Mouse (Mus musculus): Measurements from ENCODE around the gene Anapc5. TPM values are rescaled to one million over a fixed set of nuclear protein-coding genes. Genes with fewer than 3 reads are reported as not detected.

Anapc5 gene
- total RNA-seq (2022), result 100 to 1,000 TPM; 192 to 236 (median 203) TPM

DNA sequence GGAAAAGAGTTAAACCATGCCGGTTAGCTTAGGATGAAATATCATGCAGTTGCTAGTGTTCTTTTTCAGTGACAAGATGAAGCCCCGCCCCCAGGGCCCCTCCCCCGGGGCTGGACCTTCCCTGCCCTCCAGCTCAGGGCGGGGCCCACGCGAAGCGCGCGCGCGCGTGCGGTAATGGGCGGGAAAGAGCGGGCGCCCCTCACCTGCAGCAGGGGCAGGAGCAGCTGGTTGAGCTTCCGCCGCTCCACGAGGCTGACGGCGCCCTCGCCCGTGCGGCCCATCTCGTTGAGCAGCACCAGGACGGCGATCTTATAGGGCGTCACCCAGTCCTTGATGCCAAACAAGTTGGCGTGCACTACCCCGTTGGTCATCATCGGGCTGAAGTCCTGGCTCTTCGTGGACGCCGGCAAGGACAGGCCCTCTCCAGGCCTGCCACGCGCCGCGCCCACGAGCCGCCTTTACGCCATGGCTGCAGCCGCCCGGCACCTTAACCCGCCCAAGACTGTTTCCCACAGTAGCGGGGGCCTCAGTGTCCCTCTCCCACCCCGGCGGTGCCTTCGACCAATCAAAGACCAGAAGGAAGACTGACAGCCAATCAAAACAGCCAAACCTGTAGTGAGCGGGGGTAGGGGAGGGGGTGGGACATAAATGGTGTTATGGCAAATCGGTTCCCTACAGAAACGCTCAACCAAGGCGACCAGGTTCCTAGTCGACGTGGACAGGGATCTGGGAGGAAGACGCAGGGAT lies at the start of gene Anapc5:
Gene Anapc5, minus strand, starts transcription at position 563 of the 747 bp plus-strand sequence.
- peak; percentile 89 to 93 for DNase-seq (ENCODE audit: low spot score in 2 of 2)

DNA sequence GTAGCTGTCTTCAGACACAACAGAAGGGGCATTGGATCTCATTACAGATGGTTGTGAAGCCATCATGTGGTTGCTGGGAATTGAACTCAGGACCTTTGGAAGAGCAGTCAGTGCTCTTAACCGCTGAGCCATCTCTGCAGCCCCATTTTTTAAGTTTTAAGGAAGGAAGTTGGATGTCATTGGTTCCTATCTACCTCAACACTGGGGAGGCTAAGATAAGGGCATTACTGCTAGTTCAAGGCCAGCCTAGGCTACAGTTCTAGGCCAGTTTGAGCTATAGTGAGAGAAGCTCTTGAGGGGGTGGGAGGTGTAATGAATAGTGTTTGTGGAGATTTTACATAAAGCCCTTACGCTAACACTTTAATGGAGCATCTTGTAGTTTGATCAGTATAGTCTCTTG lies 41.9 kb upstream of the Anapc5 start:
- DNase-seq (ENCODE audit: low spot score in 2 of 2), result no peak

DNA sequence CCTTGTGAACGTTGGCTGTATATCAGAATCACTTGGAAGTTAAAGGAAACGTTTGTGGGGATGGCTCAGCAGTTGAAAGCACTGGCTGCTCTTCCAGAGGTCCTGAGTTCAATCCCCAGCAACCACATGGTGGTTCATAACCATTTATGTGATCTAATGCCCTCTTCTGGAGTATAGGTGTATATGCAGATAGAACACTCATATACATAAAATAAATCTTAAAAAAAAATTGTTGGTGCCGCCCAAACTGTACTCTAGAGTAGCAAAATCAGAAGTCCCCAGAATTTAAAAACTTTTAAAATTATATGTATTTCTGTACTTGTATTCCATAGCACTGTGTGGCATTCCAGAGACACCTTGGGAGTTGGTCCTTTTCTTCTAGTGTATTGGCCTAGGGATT lies 34.7 kb upstream of the Anapc5 start:
- no peak for DNase-seq (ENCODE audit: low spot score in 2 of 2)

DNA sequence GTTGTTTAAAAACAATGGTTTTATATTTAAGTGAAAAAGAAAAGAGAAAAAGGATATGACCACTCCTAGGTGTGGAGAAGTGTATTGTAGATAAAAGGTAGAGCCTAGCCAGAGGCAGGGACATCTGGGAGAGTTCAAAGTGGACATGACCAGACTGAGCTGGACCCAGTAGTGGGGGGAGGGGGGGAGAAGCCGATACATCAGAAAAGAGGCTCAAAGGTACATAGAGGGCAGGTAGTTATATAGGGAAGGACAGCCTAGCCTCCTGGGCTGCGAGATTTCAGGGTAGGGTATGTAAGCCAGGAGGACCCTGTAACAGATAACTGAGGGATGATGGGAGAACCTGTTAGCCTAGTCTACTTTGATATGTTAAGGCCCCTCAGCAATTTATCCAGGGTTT lies 31.5 kb upstream of the Anapc5 start:
- DNase-seq (ENCODE audit: low spot score in 2 of 2), result no peak

DNA sequence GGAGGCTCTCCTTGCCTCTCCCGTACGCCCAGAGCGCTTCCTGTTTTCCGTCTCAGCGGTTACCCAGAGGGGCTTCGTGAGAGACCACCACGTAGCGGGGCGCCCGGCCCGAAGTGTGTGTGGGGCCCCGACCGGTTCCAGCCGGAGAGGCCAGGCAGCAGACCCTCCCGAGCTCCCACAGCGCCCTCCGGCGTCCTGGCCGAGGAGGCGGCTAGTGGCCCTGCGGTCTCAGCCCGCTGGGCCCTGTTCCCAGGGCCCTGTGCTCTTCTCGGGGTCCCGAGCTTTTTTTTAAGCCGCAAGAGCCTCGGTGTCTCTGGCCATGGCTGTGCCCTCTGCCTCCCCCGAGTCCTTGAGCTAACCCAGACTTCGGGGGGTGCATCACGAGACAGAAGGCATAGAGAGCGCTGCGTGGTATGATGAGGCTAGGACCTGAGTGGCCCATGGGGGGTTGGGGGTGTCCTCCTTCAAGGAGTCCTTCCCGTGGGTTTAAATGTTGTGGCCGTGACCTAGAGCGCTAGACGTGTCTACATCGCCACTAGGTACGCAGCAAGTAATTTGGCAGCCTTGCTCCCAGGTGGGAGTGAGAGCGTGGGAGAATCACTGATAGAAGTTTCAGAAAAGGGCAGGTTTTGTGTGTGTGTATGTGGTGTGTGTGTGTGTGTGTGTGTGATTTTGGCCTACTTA lies 29.3 kb upstream of the Anapc5 start:
- peak; percentile 11 to 27 for DNase-seq (ENCODE audit: low spot score in 2 of 2)

DNA sequence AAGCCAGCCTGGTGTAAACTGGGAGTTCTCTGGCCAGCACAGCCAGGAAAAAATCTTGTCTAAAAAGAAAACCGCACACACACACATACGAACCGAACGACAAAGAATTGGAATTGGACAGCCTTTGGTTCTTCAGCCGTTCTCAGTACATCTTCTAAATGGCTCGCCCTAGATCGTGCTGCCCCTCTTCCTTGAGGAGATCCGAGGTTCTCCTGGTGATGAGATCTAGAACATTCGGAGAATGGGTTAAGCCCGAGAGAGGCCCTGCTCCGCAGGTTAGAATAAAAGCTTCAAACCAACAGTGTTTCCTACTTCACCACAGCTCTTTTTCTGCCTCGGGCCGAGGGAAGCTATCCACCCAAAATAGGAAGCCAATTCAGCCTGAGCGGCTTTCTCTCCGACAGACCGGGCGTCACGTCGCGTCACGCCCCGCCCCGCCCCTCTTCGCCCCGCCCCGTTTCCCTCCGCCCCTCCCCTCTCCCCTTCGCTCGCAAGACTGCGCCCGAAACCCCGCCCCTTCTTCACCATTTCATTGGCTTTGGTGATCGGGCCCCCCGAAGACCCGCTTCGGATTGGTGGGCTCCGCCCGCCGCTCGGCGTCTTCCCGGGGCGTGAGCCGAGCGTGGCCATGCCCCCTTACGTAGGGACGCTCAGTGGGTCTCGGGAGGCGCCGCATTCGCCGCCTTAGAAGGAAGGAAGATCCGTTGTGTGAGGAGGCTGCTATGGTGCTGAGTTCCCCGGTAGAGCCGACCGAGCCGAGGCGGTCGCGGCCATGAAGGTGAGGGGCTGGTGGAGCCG lies 28.6 kb upstream of the Anapc5 start, which contains the start of gene Rnf34:
Gene Rnf34, plus strand, starts transcription at position 528 of the 798 bp plus-strand sequence.
- peak; percentile 95 to 96 for DNase-seq (ENCODE audit: low spot score in 2 of 2)

DNA sequence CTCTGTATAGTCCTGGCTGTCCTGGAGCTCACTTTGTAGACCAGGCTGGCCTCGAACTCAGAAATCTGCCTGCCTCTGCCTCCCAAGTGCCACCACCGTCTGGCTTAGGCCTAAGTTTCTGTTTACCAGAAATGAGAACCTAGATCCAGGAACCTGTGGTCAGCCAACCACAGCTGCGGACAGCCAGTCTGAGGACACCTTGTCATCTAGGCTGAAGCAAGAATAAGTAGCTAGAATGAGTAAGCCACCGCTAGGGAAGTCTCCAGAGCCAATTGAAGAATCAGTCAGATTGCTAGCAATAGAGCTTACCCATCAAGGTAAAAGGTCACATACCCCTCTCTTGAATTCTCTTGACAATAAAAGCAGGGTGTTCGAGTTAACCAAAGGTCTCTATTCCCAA lies 22.7 kb upstream of the Anapc5 start:
- no peak for DNase-seq (ENCODE audit: low spot score in 2 of 2)

DNA sequence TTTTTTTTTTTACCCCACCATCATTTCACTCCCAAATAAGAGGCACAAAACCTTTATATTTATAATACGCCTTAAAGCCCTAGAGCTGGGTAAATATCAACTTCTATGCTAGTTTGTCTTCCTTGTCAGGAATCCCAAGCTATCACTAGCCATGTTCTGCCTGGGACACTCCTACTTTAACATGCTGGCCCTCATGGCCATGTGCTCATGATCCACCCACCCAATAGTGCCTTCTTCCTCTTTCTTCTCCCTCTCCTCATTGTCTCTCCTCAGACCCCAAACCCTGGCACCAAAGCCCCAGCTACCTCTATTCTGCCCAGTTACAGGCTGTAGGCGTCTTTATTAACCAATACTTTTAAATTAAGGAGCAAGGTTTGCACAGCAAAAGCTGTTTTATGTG lies 20.0 kb upstream of the Anapc5 start:
- no peak for DNase-seq (ENCODE audit: low spot score in 2 of 2)

DNA sequence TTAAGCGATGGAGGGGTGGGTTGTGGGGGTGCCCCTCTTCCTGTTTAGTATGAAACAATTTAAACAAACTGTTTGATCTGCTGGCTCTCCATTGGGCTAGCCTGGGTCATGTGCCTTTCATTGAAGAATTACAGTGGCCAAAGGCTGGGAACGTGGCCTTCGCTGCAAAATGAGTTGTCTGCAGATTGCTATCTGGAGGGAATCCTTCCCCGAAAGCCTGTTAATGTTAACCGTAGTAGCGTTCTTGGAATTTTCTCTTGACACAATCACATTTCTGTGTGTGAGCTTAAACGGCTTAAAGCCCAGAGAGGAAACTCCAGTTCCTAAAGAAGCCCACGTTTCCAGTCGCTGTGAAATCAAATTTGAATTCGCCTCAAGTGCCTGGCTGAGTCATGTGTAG lies 11.9 kb upstream of the Anapc5 start:
- no peak for DNase-seq (ENCODE audit: low spot score in 2 of 2)

DNA sequence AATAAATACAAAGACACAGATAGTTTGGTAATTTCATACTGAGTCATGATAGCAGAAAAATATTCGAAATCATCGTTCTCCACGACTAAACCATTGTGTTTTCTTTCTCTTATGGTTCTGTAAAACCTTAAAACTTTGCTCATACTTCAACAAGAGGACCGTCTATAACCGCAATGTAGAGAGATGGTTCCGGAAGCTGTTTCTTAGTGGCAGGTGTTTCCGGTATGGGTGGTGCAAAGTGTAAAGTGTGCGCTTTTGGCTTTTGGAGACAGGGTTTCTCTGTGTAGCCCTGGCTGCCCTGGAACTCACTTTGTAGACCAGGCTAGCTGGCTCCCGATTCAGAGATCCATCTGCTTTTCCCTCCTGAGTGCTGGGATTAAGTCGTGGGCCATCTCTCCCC lies 11.4 kb upstream of the Anapc5 start:
- DNase-seq (ENCODE audit: low spot score in 2 of 2), result no peak

DNA sequence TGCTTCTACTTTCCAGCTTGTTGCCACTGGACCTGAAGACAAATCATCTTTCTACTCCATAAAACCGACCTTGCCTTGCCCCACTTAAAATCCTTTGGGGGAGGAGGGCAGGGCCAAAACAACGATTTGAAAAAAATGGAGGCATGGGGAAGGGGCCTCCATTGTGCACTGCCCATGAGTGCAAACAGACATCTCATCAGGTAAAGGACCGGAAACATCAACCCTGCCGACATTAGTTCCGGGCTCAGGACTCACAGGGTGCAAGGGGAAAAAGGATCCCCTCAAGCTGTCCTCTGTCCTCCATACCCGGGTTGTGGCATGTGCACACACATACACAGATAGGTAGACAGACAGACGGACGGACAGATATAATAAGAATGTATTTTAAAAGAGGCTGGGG lies 4.0 kb upstream of the Anapc5 start:
- no peak for DNase-seq (ENCODE audit: low spot score in 2 of 2)

DNA sequence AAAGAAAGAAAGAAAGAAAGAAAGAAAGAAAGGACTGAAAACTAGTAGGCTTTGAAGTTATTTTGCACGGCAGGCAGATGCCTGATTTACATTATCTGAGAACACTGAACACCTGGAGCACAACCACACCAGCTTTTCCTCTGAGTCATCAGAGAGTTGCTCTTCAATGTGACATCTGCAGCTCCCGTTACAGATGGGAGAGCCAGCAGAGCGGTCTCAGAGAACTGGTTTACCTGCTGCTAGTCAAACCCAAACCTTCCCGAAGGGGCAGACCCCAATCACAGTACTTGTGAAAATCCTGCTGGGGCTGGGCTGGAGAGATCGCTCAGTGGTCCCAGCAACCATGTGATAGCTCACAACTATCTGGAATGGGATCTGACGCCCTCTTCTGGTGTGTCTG lies 3.3 kb upstream of the Anapc5 start:
- no peak for DNase-seq (ENCODE audit: low spot score in 2 of 2)

DNA sequence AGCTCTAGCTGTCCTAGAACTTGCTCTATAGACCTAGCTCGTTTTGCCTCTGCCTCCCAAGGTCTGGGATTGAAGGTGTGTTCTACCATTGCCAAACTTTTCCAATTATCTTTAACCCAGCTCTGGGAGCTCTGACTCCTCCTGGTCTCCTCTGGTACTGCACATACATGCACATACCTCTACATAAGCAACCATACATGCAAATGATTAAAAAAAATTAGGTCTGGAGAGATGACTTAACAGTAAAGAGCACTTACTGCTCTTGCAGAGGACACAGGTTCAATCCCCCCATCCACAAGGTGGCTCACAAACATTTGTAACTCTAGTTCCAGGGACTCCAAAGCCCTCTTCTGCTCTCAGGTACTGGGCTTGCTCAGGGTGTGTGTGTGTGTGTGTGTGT lies 2.8 kb upstream of the Anapc5 start:
- no peak for DNase-seq (ENCODE audit: low spot score in 2 of 2)

DNA sequence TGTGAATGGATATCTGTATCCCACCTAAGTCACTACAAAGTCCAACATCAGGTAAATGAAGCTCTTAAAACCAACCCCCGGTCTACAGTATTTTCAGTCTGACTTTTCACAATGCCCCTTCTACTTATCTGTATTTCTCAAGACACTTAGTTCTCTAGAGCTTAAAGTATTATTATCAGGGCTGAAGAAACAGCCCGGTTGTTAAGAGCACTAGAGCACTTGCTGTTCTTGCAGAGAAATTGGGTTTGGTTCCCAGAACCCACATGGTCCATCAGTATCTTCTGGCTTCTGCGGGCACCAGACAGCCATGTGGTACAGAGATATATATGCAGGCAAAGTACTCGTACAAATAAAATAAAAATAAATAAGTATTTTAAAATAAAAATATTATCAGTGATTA lies 1.3 kb upstream of the Anapc5 start:
- DNase-seq (ENCODE audit: low spot score in 2 of 2), result no peak

DNA sequence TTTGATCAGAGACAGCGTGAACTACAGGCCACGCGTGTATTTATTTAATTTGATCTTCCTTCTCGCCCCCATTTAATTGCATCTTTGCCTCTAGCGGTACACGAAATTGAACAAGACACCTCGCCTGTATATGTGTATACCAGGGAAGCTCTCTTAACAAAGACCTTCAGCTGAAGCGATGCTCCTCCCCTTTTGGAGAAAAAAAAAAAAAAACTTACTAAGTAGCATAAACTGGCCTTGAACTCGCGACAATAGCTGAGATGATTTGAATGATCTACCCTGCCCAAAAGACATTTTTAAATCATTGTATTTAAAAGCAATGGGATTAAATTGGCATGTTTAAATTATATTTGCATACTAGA lies 366 bp upstream of the Anapc5 start:
- no peak for DNase-seq (ENCODE audit: low spot score in 2 of 2)

DNA sequence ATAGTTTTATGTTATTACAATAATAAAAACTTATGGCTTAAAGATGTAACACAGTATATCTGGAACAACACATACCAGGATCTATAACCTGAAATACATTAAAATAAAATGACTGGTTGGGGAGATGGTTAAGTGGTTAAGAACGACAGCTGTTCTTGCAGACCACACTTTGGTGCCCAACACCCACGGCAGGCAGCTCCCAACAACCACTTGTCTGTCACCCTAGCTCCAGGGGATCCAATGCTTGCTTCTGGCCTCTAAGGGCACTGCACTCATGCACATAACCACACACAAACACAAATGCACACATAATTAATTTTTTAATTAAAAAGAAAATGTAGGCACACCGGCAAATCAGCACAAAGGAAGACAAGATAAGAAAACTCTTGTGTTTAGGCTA lies 8.4 kb downstream of the Anapc5 start:
- no peak for DNase-seq (ENCODE audit: low spot score in 2 of 2)

DNA sequence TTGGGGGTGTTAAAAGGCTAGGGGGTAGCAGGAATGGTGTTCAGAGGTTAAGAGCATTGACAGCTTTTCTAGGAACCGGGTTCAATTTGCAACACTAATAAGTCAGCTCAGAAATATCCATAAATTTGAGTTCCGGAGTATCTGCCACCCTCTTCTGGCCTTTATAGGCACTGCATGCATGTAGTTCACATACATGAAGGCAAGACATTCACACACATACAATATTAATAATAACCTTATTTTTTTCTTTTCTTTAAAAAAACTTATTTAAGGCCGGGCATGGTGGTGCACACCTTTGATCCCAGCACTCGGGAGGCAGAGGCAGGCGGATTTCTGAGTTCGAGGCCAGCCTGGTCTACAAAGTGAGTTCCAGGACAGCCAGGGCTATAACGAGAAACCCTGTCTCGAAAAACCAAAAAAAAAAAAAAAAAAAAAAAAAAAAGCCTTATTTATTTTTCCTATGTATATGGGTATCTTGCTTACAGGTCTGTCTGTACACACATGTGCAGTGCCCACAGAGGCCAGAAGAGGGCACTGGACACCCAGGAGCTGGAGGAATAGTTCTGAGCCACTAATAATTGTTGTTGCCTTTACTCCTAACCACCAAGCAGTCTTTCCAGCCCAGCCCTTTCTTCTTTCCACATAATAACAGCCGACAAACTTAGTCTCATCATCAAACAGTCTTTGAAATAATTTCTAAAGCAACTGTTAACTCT lies 9.6 kb downstream of the Anapc5 start:
- DNase-seq (ENCODE audit: low spot score in 2 of 2), result no peak

DNA sequence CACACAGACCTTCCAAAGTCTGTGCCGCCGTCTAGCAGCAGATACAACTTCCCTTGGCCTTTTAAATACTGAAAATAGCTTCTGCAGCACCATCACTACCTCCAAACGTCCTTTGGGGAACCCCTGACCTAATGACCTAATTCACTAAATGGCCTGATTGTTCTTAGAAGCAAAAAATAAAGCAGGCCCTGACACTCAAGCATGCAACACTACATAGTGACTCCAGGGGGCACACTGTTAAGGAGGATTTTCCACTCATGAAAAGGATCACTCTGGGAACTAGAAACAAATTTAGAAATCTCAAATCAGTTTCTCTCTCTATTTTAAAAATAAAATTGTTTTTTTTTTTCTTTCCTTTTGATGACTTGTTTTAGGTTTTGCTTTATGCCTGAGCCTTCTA lies 15.6 kb downstream of the Anapc5 start:
- DNase-seq (ENCODE audit: low spot score in 2 of 2), result no peak

DNA sequence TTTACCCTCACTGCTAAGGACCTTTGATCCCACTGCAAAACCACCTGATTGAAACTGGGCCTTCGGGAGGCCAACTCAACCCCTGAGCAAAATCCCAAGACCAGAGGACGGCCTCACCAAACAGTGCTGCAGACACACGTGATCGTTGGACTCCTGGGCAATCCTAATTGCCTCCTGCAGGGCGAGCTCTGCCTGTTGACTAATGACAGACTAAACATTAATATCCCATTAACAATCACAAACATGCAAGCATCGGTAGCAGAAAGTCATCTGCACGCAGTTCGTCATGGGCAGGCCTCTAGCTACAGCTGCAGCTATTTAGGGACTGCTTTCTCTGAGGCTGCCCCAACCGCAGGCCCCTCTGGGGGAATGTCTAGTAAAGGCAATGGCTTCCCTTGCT lies 18.4 kb downstream of the Anapc5 start:
- DNase-seq (ENCODE audit: low spot score in 2 of 2), result no peak

DNA sequence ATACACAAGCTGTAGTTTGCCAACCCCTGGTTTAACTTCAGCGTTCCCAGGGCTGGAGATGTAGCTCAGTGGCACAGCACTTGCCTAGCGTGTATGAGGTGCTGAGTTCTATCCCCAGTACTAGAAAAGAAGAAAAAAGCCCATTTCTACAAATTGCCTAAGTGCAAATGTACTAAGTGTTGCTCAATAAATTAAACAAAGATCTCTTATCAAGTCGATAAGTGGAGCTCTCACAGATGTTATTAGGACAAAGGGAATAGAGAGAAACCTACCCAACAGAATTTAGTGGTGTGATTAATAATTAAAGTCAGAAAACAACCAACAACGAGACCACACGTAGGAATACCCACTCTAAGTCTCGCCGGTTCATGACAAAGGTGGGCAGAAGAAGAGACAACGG lies 19.5 kb downstream of the Anapc5 start:
- no peak for DNase-seq (ENCODE audit: low spot score in 2 of 2)

DNA sequence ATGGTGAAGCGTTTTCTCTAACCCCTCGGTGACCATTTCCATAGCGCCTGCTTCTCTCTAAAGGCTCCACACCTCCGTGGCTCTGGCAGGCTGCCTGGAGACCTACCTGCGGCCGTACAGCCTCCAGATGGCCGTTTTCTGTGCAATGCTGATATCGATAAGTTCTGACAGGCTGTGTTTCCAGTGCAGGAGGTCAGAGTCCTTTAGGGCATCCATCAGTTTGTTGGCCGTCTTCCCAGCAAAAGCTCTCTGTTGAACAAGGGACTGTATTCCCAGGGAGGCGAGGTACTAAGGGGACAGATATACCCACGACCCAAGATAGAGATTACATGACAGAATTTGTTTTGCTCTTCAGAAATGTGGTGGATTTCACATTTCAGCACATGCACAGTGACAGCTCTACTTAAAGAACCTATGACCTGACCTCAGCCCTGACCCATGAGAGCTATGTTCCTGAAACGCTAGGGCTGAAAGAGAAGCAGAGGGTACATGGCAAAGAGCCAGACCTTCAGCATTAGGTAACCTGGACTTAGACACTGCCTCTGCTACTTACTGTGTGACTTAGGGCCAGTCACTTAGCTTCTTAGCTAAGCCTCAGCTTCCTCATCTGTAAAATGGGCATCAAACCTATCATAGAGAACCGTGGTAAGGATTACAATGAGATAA lies 20.7 kb downstream of the Anapc5 start:
- no peak for DNase-seq (ENCODE audit: low spot score in 2 of 2)
